Mouse (Mus musculus): Measurements from ENCODE around the gene Slc15a4.

The Slc15a4 gene

GRCm38 (mm10) chr5:127632167-127633145 is at the start of gene Slc15a4, which contains the start of gene Glt1d1:
Gene Slc15a4, minus strand, starts transcription at chr5:127632897.
Gene Glt1d1, plus strand, starts transcription at chr5:127632262.
- no peak for DNase-seq (ENCODE audit: low spot score)

- DNase-seq (ENCODE audit: low spot score), result no peak
These were observed 45.8 kb upstream of the Slc15a4 start for GRCm38 (mm10) chr5:127678501-127678900.

GRCm38 (mm10) chr5:127677561-127677960 is 44.9 kb upstream of the Slc15a4 start:
- no peak for DNase-seq (ENCODE audit: low spot score)

- no peak for DNase-seq (ENCODE audit: low spot score)
These were observed 41.2 kb upstream of the Slc15a4 start for GRCm38 (mm10) chr5:127673913-127674312.

- no peak for DNase-seq (ENCODE audit: low spot score)
These were observed 28.3 kb upstream of the Slc15a4 start for GRCm38 (mm10) chr5:127660979-127661378.

- DNase-seq (ENCODE audit: low spot score), result no peak
These were observed 27.6 kb upstream of the Slc15a4 start for GRCm38 (mm10) chr5:127660267-127660666.

- DNase-seq (ENCODE audit: low spot score), result no peak
These were observed 26.6 kb upstream of the Slc15a4 start for GRCm38 (mm10) chr5:127659312-127659711.

- DNase-seq (ENCODE audit: low spot score), result no peak
These were observed 25.6 kb upstream of the Slc15a4 start for GRCm38 (mm10) chr5:127658257-127658656.

- DNase-seq (ENCODE audit: low spot score), result no peak
These were observed 16.4 kb upstream of the Slc15a4 start for GRCm38 (mm10) chr5:127649077-127649476.

GRCm38 (mm10) chr5:127648046-127648445 is 15.3 kb upstream of the Slc15a4 start:
- no peak for DNase-seq (ENCODE audit: low spot score)

- no peak for DNase-seq (ENCODE audit: low spot score)
These were observed 8.7 kb upstream of the Slc15a4 start for GRCm38 (mm10) chr5:127641185-127641958.

GRCm38 (mm10) chr5:127640359-127640758 is 7.7 kb upstream of the Slc15a4 start:
- DNase-seq (ENCODE audit: low spot score), result no peak

- no peak for DNase-seq (ENCODE audit: low spot score)
These were observed 6.9 kb upstream of the Slc15a4 start for GRCm38 (mm10) chr5:127639635-127640034.

GRCm38 (mm10) chr5:127639067-127639605 is 6.4 kb upstream of the Slc15a4 start:
- DNase-seq (ENCODE audit: low spot score), result no peak

- no peak for DNase-seq (ENCODE audit: low spot score)
These were observed 5.5 kb upstream of the Slc15a4 start for GRCm38 (mm10) chr5:127638177-127638576.

GRCm38 (mm10) chr5:127637622-127638021 is 4.9 kb upstream of the Slc15a4 start:
- DNase-seq (ENCODE audit: low spot score), result no peak

- DNase-seq (ENCODE audit: low spot score), result no peak
These were observed 969 bp upstream of the Slc15a4 start for GRCm38 (mm10) chr5:127633666-127634065.

GRCm38 (mm10) chr5:127633188-127633587 is 491 bp upstream of the Slc15a4 start:
- no peak for DNase-seq (ENCODE audit: low spot score)

- DNase-seq (ENCODE audit: low spot score), result no peak
These were observed 1.0 kb downstream of the Slc15a4 start for GRCm38 (mm10) chr5:127631671-127632070.

- DNase-seq (ENCODE audit: low spot score), result no peak
These were observed 5.5 kb downstream of the Slc15a4 start for GRCm38 (mm10) chr5:127627242-127627641.

- DNase-seq (ENCODE audit: low spot score), result no peak
These were observed 8.1 kb downstream of the Slc15a4 start for GRCm38 (mm10) chr5:127624427-127625213.

- no peak for DNase-seq (ENCODE audit: low spot score)
These were observed 11.6 kb downstream of the Slc15a4 start for GRCm38 (mm10) chr5:127621108-127621507.

Measured in urinary bladder, postnatal 14 days (tissue).